Mouse (Mus musculus): Measurements from ENCODE around the gene Pfdn4.

GRCm38 (mm10) chr2:170497091-170497566, 901 bp downstream of the Pfdn4 start, which contains the start of gene Cyp24a1:
- no peak for TF ChIP-seq TCF12 (IDR thresholded peaks at IDR 0.05; ENCODE audit: low read depth, low read length)
- TF ChIP-seq CTCF (IDR thresholded peaks at IDR 0.05 in 2 of 3, conservative IDR thresholded peaks at IDR 0.05 in 1 of 3; ENCODE audit: control insufficient read depth in 1 of 3, insufficient read depth in 1 of 3, low read depth in 2 of 3, low read length in 3 of 3, poor library complexity in 1 of 3, severe bottlenecking in 1 of 3), result no peak
- no peak for TF ChIP-seq MAX (IDR thresholded peaks at IDR 0.05; ENCODE audit: low read length)
- TF ChIP-seq EP300 (IDR thresholded peaks at IDR 0.05; ENCODE audit: low read depth in 1 of 2, low read length in 2 of 2), result no peak
- TF ChIP-seq POLR2AphosphoS2 (IDR thresholded peaks at IDR 0.05; ENCODE audit: low read length), result no peak
- no peak for TF ChIP-seq GABPA (IDR thresholded peaks at IDR 0.05; ENCODE audit: low read depth, low read length)
- no peak for TF ChIP-seq SMC3 (IDR thresholded peaks at IDR 0.05; ENCODE audit: low read depth, low read length)
- no peak for TF ChIP-seq NRF1 (IDR thresholded peaks at IDR 0.05; ENCODE audit: insufficient read depth, low read depth, low read length, poor library complexity, severe bottlenecking)
- TF ChIP-seq POLR2A (IDR thresholded peaks at IDR 0.05; ENCODE audit: control insufficient read depth in 1 of 2, insufficient read depth in 1 of 2, low read depth in 1 of 2, low read length in 2 of 2, poor library complexity in 1 of 2), result no peak
- TF ChIP-seq ZMIZ1 (IDR thresholded peaks at IDR 0.05; ENCODE audit: low read depth, low read length), result no peak
- no peak for TF ChIP-seq MYB (IDR thresholded peaks at IDR 0.05; ENCODE audit: low read depth, low read length)
- no peak for TF ChIP-seq RAD21 (IDR thresholded peaks at IDR 0.05; ENCODE audit: low read depth, low read length)

All from MEL (cell line).